ENCODE assay signal across 16 mouse cellular contexts in genomic region chr14:112548798-112549197, GRCm38 (mm10).
"Had no signal": no experiment of that assay in that cellular context is flagged by ENCODE, and none has a peak within 500 bp of the region (broad histone marks: within the 10 kb centered on the region; RNA-seq: fewer than 3 reads in every experiment).

No protein-coding gene starts in this region.

- H3K27ac ChIP-seq: midbrain, embryonic 10.5 days; midbrain, embryonic 15.5 days; neural tube, embryonic 13.5 days; neural tube, embryonic 15.5 days had no signal

- H3K27me3 ChIP-seq: midbrain, embryonic 15.5 days; neural tube, embryonic 13.5 days; neural tube, embryonic 15.5 days had no signal

- DNase-seq: lung, adult 18-20 months; lung, embryonic 14.5 days; lung, postnatal 10 days; retina, postnatal 1 day; right cerebral cortex, adult 18-20 months; right cerebral cortex, postnatal 25 days; right cerebral cortex, postnatal 4 days; spleen, adult 18-20 months; thymus, adult 18-20 months; thymus, postnatal 14 days; thymus, postnatal 36 days had no signal

- ATAC-seq: midbrain, embryonic 15.5 days had no signal

- H3K4me3 ChIP-seq: midbrain, embryonic 10.5 days; midbrain, embryonic 15.5 days; myocyte; neural tube, embryonic 13.5 days; neural tube, embryonic 15.5 days had no signal

- H3K4me2 ChIP-seq: lung, embryonic 14.5 days; midbrain, embryonic 15.5 days; neural tube, embryonic 13.5 days; neural tube, embryonic 15.5 days had no signal

- H3K36me3 ChIP-seq: midbrain, embryonic 10.5 days; midbrain, embryonic 15.5 days; neural tube, embryonic 13.5 days; neural tube, embryonic 15.5 days had no signal

- H3K4me1 ChIP-seq: midbrain, embryonic 10.5 days; midbrain, embryonic 15.5 days; neural tube, embryonic 13.5 days; neural tube, embryonic 15.5 days had no signal

- H3K9ac ChIP-seq: lung, embryonic 14.5 days; midbrain, embryonic 15.5 days; neural tube, embryonic 13.5 days; neural tube, embryonic 15.5 days had no signal

- H3K9me3 ChIP-seq: midbrain, embryonic 10.5 days; midbrain, embryonic 15.5 days; neural tube, embryonic 13.5 days; neural tube, embryonic 15.5 days had no signal
